Mouse (Mus musculus): ENCODE measurements around the gene Upp2.

Upp2 gene

GRCm38 (mm10) chr2:58633791-58634190, 66.7 kb downstream of the Upp2 start:
- POLR2A ChIA-PET, result no interaction called here
- CTCF ChIA-PET, result no interaction called here

- ChIA-PET POLR2A (interaction anchor here in 1 of 4 experiments (0.7 kb wide), 1 partner anchor 17 kb away, joined by 3 read pairs; no protein-coding TSS in a partner anchor), CTCF (no interaction called here)
Observed at GRCm38 (mm10) chr2:58641761-58642555, 74.9 kb downstream of the Upp2 start.

GRCm38 (mm10) chr2:58645667-58646066, 78.6 kb downstream of the Upp2 start:
- POLR2A ChIA-PET, result interaction anchor here in 1 of 4 experiments (1.5 kb wide), 1 partner anchor 10 kb away, joined by 3 read pairs; no protein-coding TSS in a partner anchor
- CTCF ChIA-PET, result interaction anchor here in 2 of 4 experiments (0.6 to 0.7 kb wide), 2 partner anchors 8 to 107 kb away, joined by 3 to 9 read pairs; no protein-coding TSS in a partner anchor

GRCm38 (mm10) chr2:58655169-58655568, 88.1 kb downstream of the Upp2 start:
- ChIA-PET CTCF (no interaction called here), POLR2A (no interaction called here)

GRCm38 (mm10) chr2:58656959-58657358, 89.9 kb downstream of the Upp2 start:
- ChIA-PET POLR2A (interaction anchor here in 1 of 4 experiments (0.7 kb wide), 1 partner anchor 175 kb away, joined by 3 read pairs; no protein-coding TSS in a partner anchor), CTCF (interaction anchor here in 3 of 4 experiments (0.6 to 0.8 kb wide), 4 partner anchors 8 to 349 kb away, joined by 3 to 5 read pairs (median 4); no protein-coding TSS in a partner anchor)

GRCm38 (mm10) chr2:58657855-58658254, 90.8 kb downstream of the Upp2 start:
- ChIA-PET POLR2A (interaction anchor here in 1 of 4 experiments (0.5 kb wide), 1 partner anchor 142 kb away, joined by 3 read pairs; no protein-coding TSS in a partner anchor), CTCF (interaction anchor here in 3 of 4 experiments (0.6 to 1.5 kb wide), 13 partner anchors 10 to 200 kb away, joined by 3 to 8 read pairs (median 4); no protein-coding TSS in a partner anchor)

GRCm38 (mm10) chr2:58660591-58660990, 93.5 kb downstream of the Upp2 start:
- ChIA-PET POLR2A (interaction anchor here in 2 of 4 experiments (1.3 to 1.4 kb wide), 3 partner anchors 35 to 93 kb away, joined by 3 to 9 read pairs (median 3); partner anchors contain the start of genes Acvr1 (in 1 of the 2) and Upp2 (in 1 of the 2)), CTCF (interaction anchor here in 1 of 4 experiments (0.6 to 1.4 kb wide), 2 partner anchors 93 to 184 kb away, joined by 3 to 4 read pairs; no protein-coding TSS in a partner anchor)

GRCm38 (mm10) chr2:58661116-58661515, 94.0 kb downstream of the Upp2 start:
- ChIA-PET POLR2A (interaction anchor here in 3 of 4 experiments (0.8 to 1.9 kb wide), 6 partner anchors 35 to 184 kb away, joined by 3 to 9 read pairs (median 4); partner anchors contain the start of genes Acvr1 (in 1 of the 3) and Upp2 (in 1 of the 3)), CTCF (interaction anchor here in 2 of 4 experiments (0.6 to 1.4 kb wide), 2 partner anchors 93 to 296 kb away, joined by 4 to 10 read pairs; no protein-coding TSS in a partner anchor)

GRCm38 (mm10) chr2:58662661-58663060, 95.6 kb downstream of the Upp2 start:
- CTCF ChIA-PET, result interaction anchor here in 1 of 4 experiments (0.7 to 0.8 kb wide), 2 partner anchors 38 to 607 kb away, joined by 3 read pairs; no protein-coding TSS in a partner anchor

GRCm38 (mm10) chr2:58663404-58664120, 96.5 kb downstream of the Upp2 start:
- CTCF ChIA-PET, result interaction anchor here in 1 of 4 experiments (0.5 to 0.8 kb wide), 3 partner anchors 80 to 608 kb away, joined by 3 to 4 read pairs (median 3); no protein-coding TSS in a partner anchor
- POLR2A ChIA-PET, result no interaction called here

More at GRCm38 (mm10) chr2:58662661-58663060, 95.6 kb downstream of the Upp2 start:
- POLR2A ChIA-PET, result interaction anchor here in 1 of 4 experiments (1.9 kb wide), 1 partner anchor 37 kb away, joined by 5 read pairs; no protein-coding TSS in a partner anchor

- POLR2A ChIA-PET, result interaction anchor here in 2 of 4 experiments (0.7 to 1.5 kb wide), 5 partner anchors 61 to 185 kb away, joined by 3 to 4 read pairs (median 3); partner anchors contain the start of genes Acvr1 (in 1 of the 2) and Upp2 (in 1 of the 2)
- CTCF ChIA-PET, result interaction anchor here (0.5 to 2.5 kb wide), 56 partner anchors 8 to 1927 kb away, joined by 3 to 15 read pairs (median 3); partner anchors contain the start of genes Acvr1 (in 4 of the 4) and Upp2 (in 4 of the 4)
Observed at GRCm38 (mm10) chr2:58665081-58665814, 98.2 kb downstream of the Upp2 start.

- POLR2A ChIA-PET, result no interaction called here
- CTCF ChIA-PET, result interaction anchor here (0.5 to 2.0 kb wide), 14 partner anchors 10 to 865 kb away, joined by 3 to 7 read pairs (median 4); no protein-coding TSS in a partner anchor
Observed at GRCm38 (mm10) chr2:58667298-58667697, 100.2 kb downstream of the Upp2 start.

GRCm38 (mm10) chr2:58667991-58668390, 100.9 kb downstream of the Upp2 start:
- CTCF ChIA-PET, result interaction anchor here (0.5 to 2.0 kb wide), 16 partner anchors 10 to 865 kb away, joined by 3 to 6 read pairs (median 4); no protein-coding TSS in a partner anchor
- POLR2A ChIA-PET, result no interaction called here

- ChIA-PET POLR2A (interaction anchor here in 1 of 4 experiments (0.6 kb wide), 1 partner anchor 15 kb away, joined by 3 read pairs; no protein-coding TSS in a partner anchor), CTCF (interaction anchor here in 2 of 4 experiments (0.6 to 2.0 kb wide), 3 partner anchors 12 to 614 kb away, joined by 3 to 6 read pairs (median 4); no protein-coding TSS in a partner anchor)
Observed at GRCm38 (mm10) chr2:58669114-58669513, 102.0 kb downstream of the Upp2 start.

GRCm38 (mm10) chr2:58672520-58672919, 105.4 kb downstream of the Upp2 start:
- CTCF ChIA-PET, result interaction anchor here in 1 of 4 experiments (0.6 kb wide), 1 partner anchor 9 kb away, joined by 3 read pairs; no protein-coding TSS in a partner anchor
- POLR2A ChIA-PET, result no interaction called here

- CTCF ChIA-PET, result interaction anchor here in 3 of 4 experiments (0.5 to 2.7 kb wide), 7 partner anchors 12 to 759 kb away, joined by 3 to 10 read pairs (median 4); no protein-coding TSS in a partner anchor
- POLR2A ChIA-PET, result interaction anchor here in 1 of 4 experiments (0.6 to 1.0 kb wide), 3 partner anchors 48 to 204 kb away, joined by 3 read pairs; no protein-coding TSS in a partner anchor
Observed at GRCm38 (mm10) chr2:58679968-58680367, 112.9 kb downstream of the Upp2 start.

GRCm38 (mm10) chr2:58680794-58681193, 113.7 kb downstream of the Upp2 start:
- ChIA-PET POLR2A (interaction anchor here in 2 of 4 experiments (0.6 kb wide), 2 partner anchors 297 to 481 kb away, joined by 3 read pairs; no protein-coding TSS in a partner anchor), CTCF (interaction anchor here (0.5 to 2.7 kb wide), 23 partner anchors 11 to 1722 kb away, joined by 3 to 10 read pairs (median 3); no protein-coding TSS in a partner anchor)

Measured in embryonic stem cell, embryonic (primary cell).